Mouse (Mus musculus) stomach, embryonic 15.5 days (tissue): ENCODE data around the gene Dnm1. TPM values are rescaled to one million over a fixed set of nuclear protein-coding genes. Genes with fewer than 3 reads are reported as not detected.
A peak's percentile ranks its signal among the peaks of the same experiment; 100 is the strongest.
"Not testable (repeated sequence)": the region's sequence is repeated elsewhere in the genome, so short reads cannot be mapped to it uniquely, and the experiment has no call there.

Source experiments
- ATAC-seq: fragments of 200-750 bp; cut with Nextera tagmentation; 2 replicates; pipeline ENCODE4 v1.8.0; 2017; ENCODE audit warnings: low read depth, moderate number of reproducible peaks, moderate TSS enrichment; ENCODE audit not compliant: insufficient read depth, low FRiP score
- H3K27ac ChIP-seq: fragments of 300-500 bp; sonication (generic); 2 replicates; pipeline ENCODE4 v1.5.1; 2015; ENCODE audit warnings: mild to moderate bottlenecking, inconsistent platforms
- H3K27me3 ChIP-seq: fragments of 300-500 bp; sonication (generic); replicated peaks from 2 replicates; pipeline ENCODE4 v1.6.1; 2015; ENCODE audit warnings: inconsistent platforms
- H3K36me3 ChIP-seq: fragments of 300-500 bp; sonication (generic); 2 replicates; pipeline ENCODE4 v1.6.1; 2015; ENCODE audit warnings: inconsistent platforms
- H3K4me1 ChIP-seq: fragments of 300-500 bp; sonication (generic); 2 replicates; pipeline ENCODE4 v1.6.1; 2015; ENCODE audit warnings: inconsistent platforms
- H3K4me2 ChIP-seq: fragments of 300-500 bp; sonication (generic); 2 replicates; pipeline ENCODE4 v1.6.1; 2015; ENCODE audit warnings: mild to moderate bottlenecking, inconsistent platforms
- H3K4me3 ChIP-seq: fragments of 300-500 bp; sonication (generic); replicated peaks from 2 replicates; pipeline ENCODE4 v1.5.1; 2015; ENCODE audit warnings: inconsistent platforms
- H3K9ac ChIP-seq: fragments of 300-500 bp; sonication (generic); 2 replicates; pipeline ENCODE4 v1.6.1; 2015; ENCODE audit warnings: inconsistent platforms
- H3K9me3 ChIP-seq: fragments of 300-500 bp; sonication (generic); 2 replicates; pipeline ENCODE4 v1.6.1; 2016; ENCODE audit warnings: inconsistent platforms
- WGBS: fragments of 180-500 bp; shearing (Covaris S2); methylation state at CpG from one replicate; pipeline ENCODE4 v1.1.7; 2015; 5-methylcytosine and 5-hydroxymethylcytosine counted together
- polyA plus RNA-seq: library from polyadenylated mRNA; unstranded; fragments of >200 nt; fragmentation: Nextera tagmentation; extraction: Ambion mirVana; gene quantifications from 2 replicates; pipeline ENCODE4 v1.2.1, GENCODE M21; 2015

Dnm1 gene
- polyA plus RNA-seq, 1 experiment from 2014 or later, result 12.1 TPM

- H3K4me2 ChIP-seq, result peak overlapping the region; percentile 99
- H3K4me1 ChIP-seq, result peaks cover 9% of the 10 kb centered on the region; the same call in 1 of the 2 replicates
- H3K27ac ChIP-seq, result 0 out of 2 replicates have a peak overlapping the region, but pooled peaks have one; percentile 26
- H3K9ac ChIP-seq, result peak overlapping the region; percentile 56
- no peaks in the 10 kb centered on the region for H3K9me3 ChIP-seq
- peak; percentile 27; the same call in 1 of the 2 replicates for ATAC-seq
- peak overlapping the region; percentile 74 for H3K4me3 ChIP-seq
- peaks cover 35% of the 10 kb centered on the region for H3K36me3 ChIP-seq
- WGBS, result 1% methylated on average over 27 of the region's 27 CpGs
- no peaks in the 10 kb centered on the region for H3K27me3 ChIP-seq
Measured at GRCm38 (mm10) chr2:32381141-32381774, 28.1 kb upstream of the Dnm1 start.

DNA sequence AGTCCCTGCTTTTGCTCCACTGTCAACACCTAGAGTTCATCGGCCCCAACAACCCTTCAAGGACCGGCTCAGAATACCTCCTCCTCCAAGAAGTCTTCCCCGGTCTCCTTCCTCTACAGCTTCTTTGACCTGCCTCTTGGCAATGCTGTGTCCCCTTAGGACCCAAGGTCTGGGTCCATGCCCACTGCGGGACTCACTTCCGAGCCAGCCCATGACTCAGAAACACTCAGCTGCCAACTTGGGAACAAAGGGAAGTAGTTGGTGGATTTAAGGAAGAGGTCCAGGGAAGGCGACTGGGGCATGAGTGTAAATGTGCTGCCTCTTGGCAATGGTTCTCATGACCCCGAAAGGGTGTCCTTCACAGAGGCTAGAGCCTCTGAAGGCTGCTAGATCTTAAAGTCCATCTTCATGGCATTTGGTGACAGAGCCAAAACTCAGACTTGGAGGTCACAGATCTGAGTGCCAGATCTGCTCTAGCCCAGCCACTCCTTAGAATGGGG is 26.9 kb upstream of the Dnm1 start:
- no peaks in the 10 kb centered on the region for H3K9me3 ChIP-seq
- H3K27ac ChIP-seq, result no peak overlapping the region
- WGBS, result 84% methylated on average over 7 of the region's 7 CpGs

DNA sequence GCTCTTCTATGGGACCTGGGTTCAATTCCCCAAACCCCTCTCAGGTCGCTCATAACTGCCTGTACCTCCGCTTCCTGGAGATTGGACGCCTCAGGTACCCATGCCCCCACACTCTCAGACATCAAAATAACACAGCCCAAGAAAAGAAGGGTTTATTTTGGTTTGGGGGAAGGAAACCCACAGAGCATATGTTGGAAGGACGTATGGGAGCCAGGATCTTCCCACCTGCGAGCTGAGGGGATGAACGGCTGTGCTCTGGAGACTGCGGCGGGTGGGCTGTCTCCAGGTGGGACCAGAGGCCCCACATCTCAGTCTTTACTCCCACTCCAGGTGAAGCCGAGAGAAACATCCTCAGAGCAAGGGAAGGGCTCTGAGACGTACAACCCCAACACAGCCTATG is 23.8 kb upstream of the Dnm1 start:
- no peaks in the 10 kb centered on the region for H3K9me3 ChIP-seq
- H3K27ac ChIP-seq, result no peak overlapping the region
- WGBS, result 92% methylated on average over 10 of the region's 10 CpGs
- H3K4me1 ChIP-seq, result peaks cover 5% of the 10 kb centered on the region; the same call in 1 of the 2 replicates
- H3K27me3 ChIP-seq, result no peaks in the 10 kb centered on the region
- peaks cover 68% of the 10 kb centered on the region for H3K36me3 ChIP-seq
- no peak overlapping the region for H3K4me2 ChIP-seq
- H3K9ac ChIP-seq, result no peak overlapping the region
- no peak for ATAC-seq
- H3K4me3 ChIP-seq, result no peak overlapping the region

More for the DNA sequence above, 26.9 kb upstream of the Dnm1 start:
- Histone ChIP-seq H3K4me3 (no peak overlapping the region), H3K27me3 (no peaks in the 10 kb centered on the region), H3K36me3 (peaks cover 47% of the 10 kb centered on the region), H3K4me2 (no peak overlapping the region), H3K4me1 (peaks cover 9% of the 10 kb centered on the region; the same call in 1 of the 2 replicates), H3K9ac (no peak overlapping the region)
- no peak for ATAC-seq

DNA sequence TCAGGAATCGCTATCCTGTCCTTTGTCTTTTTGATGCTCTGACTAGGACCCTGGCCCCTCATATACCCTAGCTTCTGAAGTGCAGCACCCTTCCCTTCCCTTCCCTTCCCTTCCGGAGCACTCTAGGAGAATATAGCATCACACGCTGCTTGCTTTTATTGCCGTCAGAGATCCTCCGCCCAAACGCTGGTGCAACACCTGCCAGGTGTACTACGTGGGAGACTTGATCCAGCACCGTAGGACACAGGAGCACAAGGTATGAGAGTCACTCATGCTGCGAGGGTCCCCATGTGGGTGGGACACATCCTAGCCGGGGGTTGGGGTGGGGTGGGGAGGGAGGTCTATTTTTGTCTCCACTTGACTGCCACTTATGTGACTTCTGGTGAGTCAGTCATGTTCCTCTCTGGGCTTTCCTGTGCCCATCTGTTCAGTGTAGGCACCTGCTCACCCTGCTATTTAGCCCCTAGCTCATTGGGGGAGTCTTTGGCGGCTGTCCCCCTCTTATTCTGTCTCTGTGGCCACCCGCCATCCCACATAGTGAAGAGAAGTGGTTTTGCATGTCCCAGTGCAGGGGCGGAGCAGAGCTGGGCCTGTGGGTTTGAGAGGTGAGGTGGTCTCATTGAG is 22.3 kb upstream of the Dnm1 start:
- no peak overlapping the region for H3K27ac ChIP-seq
- no peaks in the 10 kb centered on the region for H3K4me1 ChIP-seq
- H3K36me3 ChIP-seq, result peaks cover 81% of the 10 kb centered on the region
- no peaks in the 10 kb centered on the region for H3K27me3 ChIP-seq
- no peaks in the 10 kb centered on the region for H3K9me3 ChIP-seq
- no peak for ATAC-seq
- WGBS, result 83% methylated on average over 13 of the region's 13 CpGs
- no peak overlapping the region for H3K4me3 ChIP-seq
- no peak overlapping the region for H3K9ac ChIP-seq
- no peak overlapping the region for H3K4me2 ChIP-seq

DNA sequence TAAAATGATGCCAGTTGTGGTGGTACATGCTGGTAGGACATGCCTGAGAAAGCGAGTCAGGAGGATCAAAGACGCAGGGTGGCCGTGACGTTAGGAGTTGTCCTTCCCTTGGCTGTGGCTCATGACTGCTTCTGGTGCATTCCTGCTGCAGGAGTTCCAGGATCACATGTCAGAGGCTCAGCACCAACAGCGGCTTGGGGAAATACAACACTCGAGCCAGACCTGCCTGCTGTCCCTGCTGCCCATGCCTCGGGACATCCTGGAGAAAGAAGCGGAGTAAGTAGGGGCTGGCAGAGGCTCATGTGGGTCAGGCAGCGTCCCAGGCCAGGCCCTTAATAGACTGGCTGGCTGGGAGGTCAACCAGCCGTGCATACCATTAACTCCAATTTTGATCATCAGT is 21.1 kb upstream of the Dnm1 start:
- Histone ChIP-seq H3K27ac (no peak overlapping the region), H3K9me3 (no peaks in the 10 kb centered on the region), H3K36me3 (peaks cover 87% of the 10 kb centered on the region), H3K4me2 (no peak overlapping the region), H3K9ac (no peak overlapping the region), H3K27me3 (no peaks in the 10 kb centered on the region), H3K4me3 (no peak overlapping the region), H3K4me1 (no peaks in the 10 kb centered on the region)
- 93% methylated on average over 10 of the region's 10 CpGs for WGBS
- no peak for ATAC-seq

GRCm38 (mm10) chr2:32367315-32367714 is 14.2 kb upstream of the Dnm1 start:
- H3K36me3 ChIP-seq, result peaks cover 41% of the 10 kb centered on the region
- no peak for ATAC-seq
- 93% methylated on average over 5 of the region's 5 CpGs for WGBS

GRCm38 (mm10) chr2:32364121-32364520 is 11.0 kb upstream of the Dnm1 start:
- H3K4me3 ChIP-seq, result peak overlapping the region; percentile 66; the same call in 1 of the 2 replicates
- 74% methylated on average over 8 of the region's 8 CpGs for WGBS
- peaks cover 24% of the 10 kb centered on the region for H3K4me1 ChIP-seq
- H3K9me3 ChIP-seq, result no peaks in the 10 kb centered on the region
- H3K27ac ChIP-seq, result no peak overlapping the region; the same call in 1 of the 2 replicates
- 0 out of 2 replicates have a peak overlapping the region, but pooled peaks have one; percentile 70 for H3K9ac ChIP-seq
- ATAC-seq, result no peak
- peaks cover 13% of the 10 kb centered on the region for H3K36me3 ChIP-seq
- no peaks in the 10 kb centered on the region for H3K27me3 ChIP-seq
- H3K4me2 ChIP-seq, result peak overlapping the region; percentile 84

More at GRCm38 (mm10) chr2:32367315-32367714, 14.2 kb upstream of the Dnm1 start:
- H3K9ac ChIP-seq, result no peak overlapping the region
- no peaks in the 10 kb centered on the region for H3K27me3 ChIP-seq
- peaks cover 11% of the 10 kb centered on the region for H3K4me1 ChIP-seq
- H3K4me3 ChIP-seq, result no peak overlapping the region
- H3K9me3 ChIP-seq, result no peaks in the 10 kb centered on the region
- no peak overlapping the region for H3K27ac ChIP-seq
- H3K4me2 ChIP-seq, result no peak overlapping the region

DNA sequence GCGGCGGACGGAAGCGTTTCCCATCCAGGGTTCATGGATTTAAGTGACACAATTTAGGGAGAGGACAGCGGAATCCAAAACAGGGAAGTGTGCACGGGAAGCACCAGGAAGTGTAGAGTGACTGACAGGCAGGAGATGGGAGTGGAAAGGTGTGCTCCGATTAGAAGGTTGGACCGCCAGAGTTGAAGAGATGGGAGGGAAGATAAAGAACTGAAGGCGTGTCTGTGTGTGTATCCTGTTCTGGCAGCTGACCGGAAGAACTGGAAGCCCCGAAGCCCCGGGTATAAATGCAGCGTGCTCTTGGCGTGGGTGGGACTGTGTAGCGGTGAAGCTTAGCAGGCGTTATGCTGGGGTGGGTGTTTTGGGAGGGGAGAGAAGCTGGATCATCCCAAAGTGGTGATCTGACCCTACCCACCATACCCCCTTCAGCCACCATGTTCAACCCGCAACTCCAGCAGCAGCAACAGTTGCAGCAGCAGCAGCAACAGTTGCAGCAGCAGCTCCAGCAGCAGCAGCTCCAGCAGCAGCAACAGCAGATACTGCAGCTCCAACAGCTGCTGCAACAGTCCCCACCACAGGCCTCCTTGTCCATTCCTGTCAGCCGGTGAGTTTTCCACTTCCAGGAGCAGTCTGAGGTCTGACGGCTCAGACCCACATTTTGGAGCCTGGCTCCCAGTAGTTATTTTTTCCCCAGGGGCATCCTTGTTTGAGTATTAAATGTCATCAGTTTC is 10.4 kb upstream of the Dnm1 start:
- Histone ChIP-seq H3K9ac (peak overlapping the region; percentile 70), H3K4me3 (peak overlapping the region; percentile 66), H3K36me3 (peaks cover 12% of the 10 kb centered on the region), H3K4me1 (peaks cover 24% of the 10 kb centered on the region), H3K9me3 (no peaks in the 10 kb centered on the region), H3K4me2 (peak overlapping the region; percentile 84), H3K27ac (peak overlapping the region; percentile 91), H3K27me3 (no peaks in the 10 kb centered on the region)
- ATAC-seq, result peak; percentile 45
- 7% methylated on average over 19 of the region's 19 CpGs for WGBS

GRCm38 (mm10) chr2:32362817-32363340 is 9.7 kb upstream of the Dnm1 start:
- Histone ChIP-seq H3K9ac (peak overlapping the region; percentile 70), H3K4me1 (peaks cover 24% of the 10 kb centered on the region), H3K36me3 (peaks cover 9% of the 10 kb centered on the region), H3K4me3 (peak overlapping the region; percentile 66), H3K27me3 (no peaks in the 10 kb centered on the region), H3K27ac (peak overlapping the region; percentile 91), H3K4me2 (peak overlapping the region; percentile 84), H3K9me3 (no peaks in the 10 kb centered on the region)
- under 1% methylated on average over 53 of the region's 53 CpGs for WGBS
- ATAC-seq, result peak; percentile 81

- not testable (repeated sequence) for H3K27me3 ChIP-seq, H3K9me3 ChIP-seq, H3K36me3 ChIP-seq, ATAC-seq
- 41% methylated on average over 5 of the region's 5 CpGs for WGBS
- Histone ChIP-seq H3K27ac (peak overlapping the region; percentile 91), H3K9ac (peak overlapping the region; percentile 70), H3K4me3 (peak overlapping the region; percentile 66), H3K4me1 (peaks cover 24% of the 10 kb centered on the region), H3K4me2 (peak overlapping the region; percentile 84)
Measured at GRCm38 (mm10) chr2:32362274-32362673, 9.1 kb upstream of the Dnm1 start.

DNA sequence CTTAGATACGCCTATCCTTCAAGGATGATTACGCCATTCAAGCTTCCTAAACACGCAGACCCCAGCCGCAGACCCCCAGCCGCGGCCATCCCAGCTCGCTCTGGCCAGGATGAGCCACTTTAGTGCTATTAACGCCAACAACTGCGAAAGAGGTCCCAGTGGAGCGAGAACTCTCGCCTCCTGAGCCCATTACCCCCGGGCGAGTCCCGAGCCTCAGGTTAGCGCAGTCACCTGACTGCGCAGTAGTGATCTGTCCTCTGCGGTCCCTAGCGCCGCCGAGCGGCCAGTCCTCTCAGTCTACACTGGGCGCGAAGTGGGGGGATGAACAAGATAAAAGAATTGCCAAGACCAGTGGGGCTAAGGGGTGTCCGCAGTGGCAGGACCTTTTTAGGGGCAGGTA is 8.3 kb upstream of the Dnm1 start:
- Histone ChIP-seq H3K36me3 (peaks cover 5% of the 10 kb centered on the region; the same call in 1 of the 2 replicates), H3K9me3 (no peaks in the 10 kb centered on the region), H3K9ac (no peak overlapping the region), H3K27ac (peak overlapping the region; percentile 48; the same call in 1 of the 2 replicates), H3K4me1 (peaks cover 24% of the 10 kb centered on the region), H3K27me3 (no peaks in the 10 kb centered on the region), H3K4me3 (peak overlapping the region; percentile 42), H3K4me2 (peak overlapping the region; percentile 87)
- ATAC-seq, result peak; percentile 75
- WGBS, result 3% methylated on average over 24 of the region's 24 CpGs
